Mouse (Mus musculus): ENCODE measurements around the gene Try10.
"Not testable (repeated sequence)": the region's sequence is repeated elsewhere in the genome, so short reads cannot be mapped to it uniquely, and the experiment has no call there.

- not testable (repeated sequence) for TF ChIP-seq POLR2A (IDR thresholded peaks at IDR 0.05; ENCODE audit: low read depth, low read length); BHLHE40 (IDR thresholded peaks at IDR 0.05; ENCODE audit: low read depth, low read length); E2F4 (IDR thresholded peaks at IDR 0.05; ENCODE audit: insufficient replicate concordance, low read depth, low read length); MYC (IDR thresholded peaks at IDR 0.05; ENCODE audit: low read depth, low read length); CTCF (conservative IDR thresholded peaks at IDR 0.05 in 1 of 2, IDR thresholded peaks at IDR 0.05 in 1 of 2; ENCODE audit: low read depth in 2 of 2, low read length in 2 of 2)
Observed at GRCm38 (mm10) chr6:41392056-41392455, 38.2 kb downstream of the Try10 start, which contains the start of gene Gm5771.
